ENCODE assay signal across 22 mouse cellular contexts in the genomic region with DNA sequence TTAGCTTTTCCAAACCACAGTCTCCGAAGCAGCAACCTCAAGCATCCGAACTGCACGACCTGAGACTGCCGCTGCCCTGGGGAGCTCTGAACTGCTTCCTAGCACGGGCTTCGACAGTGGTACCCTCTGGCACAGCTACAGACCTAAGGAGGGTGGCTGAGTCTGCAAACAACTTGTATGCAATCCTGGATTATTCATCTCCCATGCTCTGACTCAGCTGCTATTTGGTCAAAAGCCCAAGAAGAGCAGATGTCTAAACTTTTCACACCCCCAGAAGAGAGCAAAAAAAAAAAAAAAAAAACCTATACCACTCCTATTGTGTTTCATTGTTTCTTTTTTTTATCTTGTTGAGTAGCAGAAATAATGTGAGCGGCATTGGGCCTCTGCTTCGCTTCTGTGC. TPM values are rescaled to one million over a fixed set of nuclear protein-coding genes. Genes with fewer than 3 reads are reported as not detected.
DNase-seq lines count a peak whose midpoint lies in the region; ATAC-seq lines count a peak whose summit lies in the region.
"Had no signal": no experiment of that assay in that cellular context is flagged by ENCODE, and none has a peak within 500 bp of the region (broad histone marks: within the 10 kb centered on the region; RNA-seq: fewer than 3 reads in every experiment).

No protein-coding gene starts in this region.

- DNase-seq in frontal cortex, postnatal 25 days (ENCODE audit: low spot score in 2 of 2) = no peak
- peak; percentile 26 to 32 for DNase-seq in left cerebral cortex, adult 18-20 months (ENCODE audit: low spot score in 2 of 2)
- no peak for DNase-seq in left cerebral cortex, postnatal 14 days (ENCODE audit: low spot score in 2 of 2)
- peak; percentile 73 for DNase-seq in NIH3T3 (ENCODE audit: low read depth)
- peak; percentile 52 for DNase-seq in telencephalon, adult 2 months (ENCODE audit: low read depth, low spot score)
- DNase-seq: adrenal gland, postnatal 25 days; cerebellum, adult 18-20 months; cerebellum, postnatal 14 days; gastrocnemius, adult 2 months; heart, postnatal 10 days; kidney, adult 9 months; kidney, postnatal 10 days; liver; lung, adult 2 months; lung, postnatal 10 days; thymus, postnatal 4 days had no signal

- peak; percentile 87 for ATAC-seq in frontal cortex, adult (ENCODE audit: low TSS enrichment)
- no peak for ATAC-seq in CD4-positive, CD25-positive, alpha-beta regulatory T cell, adult 4 months
- ATAC-seq: forebrain, embryonic 13.5 days; intestine, postnatal 0 days; midbrain, embryonic 16.5 days had no signal

- intact Hi-C loops in left cerebral cortex, postnatal 14 days (cut with DNase I) = loop anchor here (10.0 kb wide), 1 partner anchor 140 kb away; no protein-coding TSS in a partner anchor

RNA-seq across cellular contexts. Expression of a gene that starts 5.4 kb away (rescaled TPM):
- under 1 TPM; 0.14 to 0.33 TPM for total RNA-seq in left cerebral cortex, adult 18-20 months (2021)
- under 1 TPM; 0.18 to 0.66 TPM for total RNA-seq in left cerebral cortex, postnatal 14 days (2021)
- polyA plus RNA-seq in CD4-positive, CD25-positive, alpha-beta regulatory T cell, adult 4 months (2017; shearing (Covaris generic)) = not detected
- polyA plus RNA-seq: macrophage had no signal

Comparison
In these comparisons a context has a peak if more than half of its experiments do, and no peak if none do; other contexts are left out.
1. DNase-seq: peak in left cerebral cortex, adult 18-20 months (2 of 2), NIH3T3 (single experiment) and telencephalon, adult 2 months (single experiment); none in frontal cortex, postnatal 25 days (0 of 2) and left cerebral cortex, postnatal 14 days (0 of 2).